Mouse (Mus musculus): ENCODE results near the gene Cldn15.
"Not testable (repeated sequence)": the region's sequence is repeated elsewhere in the genome, so short reads cannot be mapped to it uniquely, and the experiment has no call there.

Gene Cldn15

DNA sequence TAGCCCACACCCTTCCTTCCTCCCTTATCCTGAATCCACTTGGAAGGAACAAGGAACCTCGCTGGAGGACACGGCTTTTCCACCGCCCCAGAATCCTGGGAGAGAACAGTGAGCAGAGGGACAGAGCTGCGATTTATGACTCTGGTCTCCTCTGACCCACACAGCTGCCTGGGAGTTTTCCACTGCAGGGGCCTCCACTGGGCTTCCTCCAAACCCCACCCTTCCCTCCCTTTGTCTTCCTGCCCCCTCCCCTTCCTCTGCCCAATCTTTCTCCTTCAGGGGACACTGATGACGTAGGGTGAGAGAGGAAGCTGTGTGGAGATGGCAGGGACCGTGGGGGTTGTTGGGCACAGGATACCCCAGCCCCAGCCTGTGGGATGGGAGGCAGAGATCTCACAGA, at the start of gene Cldn15:
TSS of gene Cldn15 (plus strand) at position 286 of the 400 bp plus-strand sequence.
- ATAC-seq (ENCODE audit: low TSS enrichment) = no peak

DNA sequence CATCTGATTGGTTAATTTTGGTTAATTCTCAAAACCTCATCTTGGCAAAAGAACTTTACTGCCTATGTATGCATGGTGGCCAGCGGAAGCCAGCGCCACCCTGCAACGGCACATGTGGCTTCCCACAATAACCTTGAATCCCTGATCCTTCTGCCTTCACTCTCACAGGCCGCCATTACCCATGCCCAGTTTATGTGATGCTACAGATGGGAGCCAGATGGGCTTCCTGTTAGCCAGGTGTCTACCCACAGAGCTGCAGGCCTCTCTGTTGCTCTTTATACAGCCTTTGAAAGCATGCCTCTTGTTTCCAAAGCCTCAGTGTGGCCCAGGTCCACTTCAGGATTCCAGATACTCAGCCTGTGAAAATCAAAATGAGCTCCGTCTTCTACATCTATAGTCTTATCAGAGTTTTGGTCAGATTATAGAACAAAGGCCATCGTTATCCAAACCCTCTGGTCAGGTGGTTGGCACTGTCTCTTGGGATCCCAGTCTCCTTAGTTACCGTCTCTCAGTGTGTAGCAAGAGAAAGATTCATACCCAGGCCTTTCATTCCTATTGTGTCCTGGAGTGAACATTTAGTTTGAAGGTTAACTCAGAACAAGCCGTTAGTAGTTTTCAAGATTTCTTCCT, 48.7 kb upstream of the Cldn15 start:
- ATAC-seq (ENCODE audit: low TSS enrichment) = no peak

DNA sequence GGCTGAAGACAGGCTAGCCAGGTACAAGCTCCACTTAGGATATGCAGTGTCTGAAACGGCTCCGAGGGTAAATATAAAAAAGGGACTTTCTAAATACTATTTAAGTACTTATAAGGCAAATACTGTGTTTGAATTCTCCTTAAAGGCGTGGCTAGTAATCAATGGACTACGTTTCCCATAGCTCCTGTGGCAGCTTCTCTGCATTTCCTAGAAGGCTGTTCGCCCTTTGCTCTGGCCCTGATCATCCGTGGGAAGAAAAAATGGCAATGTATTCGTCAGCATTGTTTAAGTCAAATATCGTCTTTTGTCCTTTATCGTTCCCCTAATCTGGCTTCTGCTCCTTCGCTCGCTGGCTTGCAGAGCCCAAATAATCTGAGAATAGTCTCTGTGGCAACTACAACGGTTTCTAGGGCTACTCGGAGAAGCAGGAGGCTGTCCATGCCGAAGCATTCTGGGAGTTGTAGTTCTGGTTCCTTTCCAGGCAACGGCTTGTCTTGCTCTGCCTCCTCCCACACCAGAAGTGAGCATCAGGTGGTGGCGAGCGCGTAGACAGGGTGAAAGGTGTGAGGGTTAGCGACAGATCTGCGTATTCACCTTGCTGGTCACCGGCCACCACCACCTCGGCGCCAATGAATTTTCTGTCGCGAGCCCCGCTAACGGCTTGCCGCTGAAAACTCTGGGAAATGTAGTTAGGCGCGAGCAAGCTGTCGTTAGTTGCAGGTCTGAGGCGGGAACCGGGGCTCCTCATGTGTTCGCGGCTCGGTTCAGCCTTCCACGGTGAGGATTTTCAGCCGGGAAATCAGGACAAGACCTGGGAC, 47.6 kb upstream of the Cldn15 start:
- peak; percentile 92 for ATAC-seq (ENCODE audit: low TSS enrichment)

DNA sequence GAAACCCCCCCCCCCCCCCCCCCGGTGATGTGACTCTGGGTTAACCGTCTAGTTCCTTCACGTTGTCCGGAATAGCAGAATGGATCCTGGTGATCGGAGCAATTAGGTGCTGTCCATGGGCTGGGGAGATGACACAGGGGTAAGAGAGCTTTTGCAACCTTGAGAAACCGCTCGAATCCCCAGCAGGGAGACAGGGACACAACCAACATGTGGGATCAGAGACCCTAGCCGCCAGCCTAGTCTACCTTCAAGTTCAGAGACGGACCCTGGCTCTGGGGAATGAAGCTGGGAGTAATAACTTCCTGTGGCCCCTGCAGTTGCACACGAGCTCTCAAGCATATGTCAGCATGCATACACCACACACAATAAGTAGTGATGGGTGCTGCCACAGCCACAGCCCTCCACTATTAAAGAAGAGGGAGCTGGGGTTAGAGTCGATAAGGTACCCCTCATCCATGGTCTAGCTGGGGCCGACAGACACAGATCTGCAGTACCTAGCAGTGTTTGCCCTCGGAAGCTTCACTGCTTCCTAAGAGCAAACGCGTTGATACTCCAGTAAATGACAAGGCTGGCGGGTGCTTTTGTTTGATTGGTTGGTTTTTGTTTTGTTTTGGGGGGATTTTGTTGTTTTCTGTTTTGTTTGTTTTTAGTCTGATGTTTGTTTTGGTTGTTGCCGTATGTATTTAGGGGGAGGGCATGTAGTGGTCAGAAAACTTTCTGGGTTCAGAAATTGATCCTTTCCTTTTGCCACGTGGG, 46.7 kb upstream of the Cldn15 start:
- 0 out of 2 replicates have a peak, but pooled peaks have one; percentile 5 for ATAC-seq (ENCODE audit: low TSS enrichment)

DNA sequence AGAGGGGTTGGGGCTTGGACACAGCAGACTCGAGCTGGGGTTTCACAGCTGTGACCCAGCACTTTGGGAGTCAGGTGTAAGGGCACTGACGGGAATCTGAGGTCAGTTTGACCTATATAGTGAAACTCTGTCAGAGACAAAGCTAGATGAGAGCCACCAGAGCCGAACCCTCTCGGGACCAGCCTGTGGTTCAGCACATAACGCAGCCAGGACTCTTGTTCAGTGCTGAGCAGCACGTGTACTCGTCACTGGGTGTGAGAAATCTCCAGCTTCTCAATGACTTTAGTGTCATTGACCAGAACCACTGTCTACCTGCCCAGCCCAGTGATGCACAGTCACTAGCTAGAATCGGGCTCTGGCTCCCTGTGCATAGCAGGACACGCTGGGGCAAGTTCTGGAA, 43.6 kb upstream of the Cldn15 start:
- no peak for ATAC-seq (ENCODE audit: low TSS enrichment)

DNA sequence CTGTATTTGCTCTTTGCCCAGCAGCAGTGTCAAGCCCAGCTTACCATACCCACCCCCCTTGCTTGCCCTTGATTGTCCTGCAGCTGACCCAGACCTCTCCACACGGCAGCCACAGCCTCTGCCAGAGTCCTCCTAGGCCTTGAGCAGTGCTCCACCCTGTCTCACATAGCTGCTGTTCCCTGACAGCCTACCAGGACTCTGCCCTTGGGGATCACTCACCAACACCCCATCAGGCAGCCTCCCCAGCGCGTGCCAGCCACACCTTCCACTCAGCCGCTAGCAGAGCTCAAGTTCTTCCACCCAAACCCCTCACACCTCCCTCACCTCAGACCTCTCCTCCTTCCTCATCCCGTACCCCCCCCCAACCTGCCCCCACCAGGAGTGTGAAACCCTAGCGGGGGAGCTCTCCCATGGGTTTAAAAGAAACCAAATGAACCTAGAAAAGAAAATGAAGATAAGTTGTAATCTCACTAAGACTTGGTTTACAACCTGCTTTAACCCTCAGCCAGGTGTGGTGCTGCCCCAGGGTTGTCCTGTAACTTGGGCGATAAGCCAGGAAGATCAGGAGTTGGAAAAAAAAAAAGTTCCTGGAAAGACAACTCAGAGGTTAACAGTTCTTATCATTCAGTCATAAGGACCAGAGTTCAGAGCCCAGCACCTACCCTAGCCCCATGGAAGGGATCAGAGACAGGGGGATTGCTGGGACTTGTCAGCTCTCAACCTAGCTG, 42.5 kb upstream of the Cldn15 start:
- no peak for ATAC-seq (ENCODE audit: low TSS enrichment)

DNA sequence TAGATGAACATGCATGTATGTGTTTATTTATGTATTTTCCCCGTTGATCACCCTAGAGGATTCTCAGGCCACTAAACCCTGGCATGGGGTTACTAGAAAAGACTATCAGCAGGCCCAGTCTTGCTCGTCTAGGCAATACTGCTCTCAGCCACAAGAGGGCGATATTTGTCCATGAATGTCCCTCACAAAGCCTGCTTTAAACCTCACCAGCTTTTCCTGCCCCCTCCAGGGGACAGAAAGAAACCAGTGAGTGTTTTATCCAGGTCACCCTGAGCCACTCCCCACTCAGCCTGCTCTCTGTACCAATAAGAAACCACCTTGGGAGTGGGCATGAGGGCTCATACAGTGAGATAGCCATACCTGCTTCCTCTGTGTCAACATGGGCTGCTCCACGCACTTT, 37.3 kb upstream of the Cldn15 start:
- peak; percentile 84 for ATAC-seq (ENCODE audit: low TSS enrichment)

DNA sequence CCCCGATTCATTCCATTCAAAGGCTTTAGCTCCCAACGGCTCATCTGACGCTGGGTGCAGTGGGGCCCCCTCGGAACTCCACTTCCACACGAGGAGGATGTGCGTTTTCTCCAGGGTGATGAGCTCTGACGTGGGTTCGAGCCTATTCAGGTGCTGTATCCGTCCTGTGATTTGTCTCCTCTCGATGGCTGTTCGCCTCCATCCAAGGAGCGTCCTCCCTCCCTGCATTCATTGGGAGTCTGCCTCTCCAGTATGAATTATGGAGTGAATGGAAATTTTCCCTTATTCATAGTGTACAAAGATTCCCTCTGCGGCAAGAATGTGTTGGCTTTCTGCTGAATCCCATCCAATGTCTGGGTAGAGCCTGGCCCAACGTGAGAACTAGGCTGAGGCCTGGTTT, 34.5 kb upstream of the Cldn15 start:
- ATAC-seq (ENCODE audit: low TSS enrichment) = peak; percentile 48; the same call in 1 of the 2 replicates

DNA sequence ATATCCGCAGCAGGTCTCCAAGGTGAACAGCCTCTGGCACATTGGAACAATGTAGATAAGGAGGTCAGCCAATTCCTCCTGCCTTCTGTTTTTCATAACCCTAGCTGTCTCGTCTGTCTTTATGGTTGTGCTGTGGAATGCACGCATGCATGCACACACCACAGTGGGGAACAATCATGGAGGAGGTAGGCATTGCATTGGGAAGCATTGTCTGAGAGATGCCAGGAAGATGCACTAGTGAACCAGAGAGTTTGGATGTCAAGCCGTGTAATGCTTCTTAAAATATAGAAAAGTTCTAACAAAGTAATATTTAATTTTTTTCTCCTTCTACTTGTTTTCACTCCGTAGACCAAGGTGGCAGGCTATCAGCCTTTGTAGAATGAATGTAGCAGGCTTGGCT, 33.5 kb upstream of the Cldn15 start:
- no peak for ATAC-seq (ENCODE audit: low TSS enrichment)

DNA sequence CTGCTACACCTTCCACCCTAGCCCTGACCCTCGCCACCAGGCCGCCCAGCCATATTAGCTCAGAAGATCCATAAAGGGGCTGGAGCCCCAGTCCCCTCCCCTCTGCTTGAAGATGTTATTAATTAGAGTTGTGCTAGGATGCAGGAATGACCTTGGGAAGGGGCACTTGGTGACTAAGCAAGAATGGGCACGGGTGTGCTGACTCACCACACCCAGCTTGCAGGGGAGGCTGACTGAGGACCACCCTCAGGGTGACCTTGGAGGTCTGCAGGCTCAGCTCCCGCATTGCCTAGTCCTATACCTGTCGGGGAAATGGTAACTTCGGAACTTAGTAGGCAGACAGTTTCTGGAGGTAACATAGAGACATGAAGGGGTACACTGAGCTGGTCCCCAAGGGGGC, 32.5 kb upstream of the Cldn15 start:
- ATAC-seq (ENCODE audit: low TSS enrichment) = no peak

DNA sequence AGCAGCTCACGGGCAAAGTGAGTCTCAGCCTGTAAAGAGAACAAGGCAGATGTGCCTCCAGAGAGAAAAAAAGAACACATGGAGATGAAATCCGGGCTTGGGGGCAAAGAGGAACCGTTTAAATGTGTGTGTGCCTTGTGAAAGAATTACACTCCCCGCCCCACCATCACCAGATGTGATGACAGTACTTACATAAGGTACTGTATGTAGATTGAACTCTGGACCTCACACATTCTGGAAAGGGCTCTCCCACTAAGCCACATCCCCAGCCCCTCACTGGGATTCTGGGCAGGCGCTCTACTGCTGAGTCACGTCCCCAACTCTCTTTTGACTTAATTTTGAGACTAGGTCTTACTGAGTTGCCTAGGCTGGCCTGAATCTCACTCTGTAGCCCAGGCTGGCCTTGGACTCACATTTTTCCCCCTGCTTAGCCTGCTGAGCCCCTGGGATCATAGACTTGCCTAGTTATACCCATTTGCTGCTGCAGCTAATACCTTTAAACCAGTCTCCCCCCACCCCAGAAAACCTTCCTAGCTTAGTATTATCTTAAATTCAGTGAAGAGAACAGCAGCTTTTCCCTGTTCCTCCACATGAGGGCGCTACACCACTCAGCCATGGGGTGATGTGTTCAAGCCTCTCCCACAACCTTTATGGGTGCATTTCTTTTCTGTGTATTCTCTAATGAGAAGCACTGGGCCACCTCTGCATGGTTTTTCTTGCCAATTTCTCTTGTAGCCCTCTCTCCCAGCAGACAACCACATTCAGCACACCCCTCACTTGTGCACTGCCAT, 30.3 kb upstream of the Cldn15 start:
- ATAC-seq (ENCODE audit: low TSS enrichment) = no peak

DNA sequence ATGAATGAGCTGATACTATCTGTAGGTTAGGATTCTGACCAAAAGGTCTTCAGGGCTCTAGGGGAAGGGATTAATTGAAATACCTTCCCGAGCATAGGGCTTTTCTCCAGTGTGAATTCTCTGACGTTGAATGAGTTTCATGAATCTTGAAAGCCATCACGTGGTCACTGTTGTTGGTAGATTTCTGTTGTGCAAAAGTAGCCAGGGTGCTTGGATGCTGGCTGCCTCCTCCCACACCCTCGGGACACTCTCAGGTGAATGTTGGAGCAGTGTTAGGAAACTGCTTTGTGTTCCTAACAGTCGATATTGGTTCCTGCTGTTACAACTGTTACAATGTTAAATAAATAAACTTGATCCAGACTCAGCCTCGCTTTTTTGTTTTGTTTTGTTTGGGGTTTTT, 29.7 kb upstream of the Cldn15 start:
- ATAC-seq (ENCODE audit: low TSS enrichment) = no peak

DNA sequence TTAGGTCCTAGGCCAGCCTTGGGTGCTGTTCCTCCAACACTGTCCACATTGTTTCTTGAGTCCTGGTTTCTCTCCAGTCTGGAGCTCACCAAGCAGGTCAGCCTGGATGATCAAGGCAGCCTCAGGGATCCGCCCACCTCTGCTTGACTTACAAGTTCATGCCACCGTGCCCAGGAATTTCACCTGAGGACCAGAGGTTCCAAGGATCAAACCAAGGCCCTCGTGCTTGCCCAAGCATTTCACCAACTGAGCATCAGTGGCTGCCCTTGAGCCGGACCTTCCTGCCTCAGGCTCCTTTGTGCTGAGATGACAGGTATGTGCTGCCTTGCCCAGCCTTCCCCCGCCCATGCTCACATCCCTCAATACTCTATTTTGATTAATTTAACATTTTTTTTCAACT, 28.8 kb upstream of the Cldn15 start:
- ATAC-seq (ENCODE audit: low TSS enrichment) = no peak

DNA sequence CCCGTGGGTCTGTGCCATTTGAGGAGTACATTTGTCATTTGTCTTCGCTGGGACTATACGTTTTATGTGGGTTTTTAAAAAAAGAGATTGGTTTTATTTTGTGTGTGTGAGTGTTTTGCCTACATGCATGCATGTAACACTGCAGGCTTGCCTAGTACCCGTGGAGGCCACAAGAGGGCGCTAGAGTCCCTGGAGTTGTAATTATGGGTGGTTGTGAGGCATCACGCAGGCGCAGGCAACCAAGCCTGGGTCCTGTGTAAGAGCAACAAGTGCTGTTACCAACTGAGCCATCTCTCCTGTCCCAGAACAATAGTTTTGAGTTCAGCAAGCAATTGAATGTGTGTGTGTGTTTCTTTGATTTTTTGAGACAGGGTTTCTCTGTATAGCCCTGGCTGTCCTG, 27.1 kb upstream of the Cldn15 start:
- no peak for ATAC-seq (ENCODE audit: low TSS enrichment)

DNA sequence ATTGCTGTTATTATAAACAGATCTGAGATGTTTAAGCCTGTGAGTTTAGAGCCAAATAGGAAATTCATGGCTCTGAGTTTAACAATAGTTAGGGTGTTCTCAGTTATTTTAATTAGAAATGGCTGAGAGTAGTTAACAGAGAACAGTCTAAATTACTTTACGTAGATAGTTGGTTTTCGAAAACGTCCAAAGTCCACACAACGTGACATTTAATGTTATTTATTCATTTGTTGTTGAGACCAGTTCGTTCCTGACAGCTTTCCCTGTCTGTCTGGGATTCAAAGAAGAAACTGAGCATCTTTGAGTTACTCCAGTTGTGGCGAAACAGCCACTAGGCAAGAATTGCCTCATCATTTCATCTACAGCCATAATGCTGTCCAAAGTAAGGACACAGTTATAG, 26.4 kb upstream of the Cldn15 start:
- not testable (repeated sequence) for ATAC-seq (ENCODE audit: low TSS enrichment)

DNA sequence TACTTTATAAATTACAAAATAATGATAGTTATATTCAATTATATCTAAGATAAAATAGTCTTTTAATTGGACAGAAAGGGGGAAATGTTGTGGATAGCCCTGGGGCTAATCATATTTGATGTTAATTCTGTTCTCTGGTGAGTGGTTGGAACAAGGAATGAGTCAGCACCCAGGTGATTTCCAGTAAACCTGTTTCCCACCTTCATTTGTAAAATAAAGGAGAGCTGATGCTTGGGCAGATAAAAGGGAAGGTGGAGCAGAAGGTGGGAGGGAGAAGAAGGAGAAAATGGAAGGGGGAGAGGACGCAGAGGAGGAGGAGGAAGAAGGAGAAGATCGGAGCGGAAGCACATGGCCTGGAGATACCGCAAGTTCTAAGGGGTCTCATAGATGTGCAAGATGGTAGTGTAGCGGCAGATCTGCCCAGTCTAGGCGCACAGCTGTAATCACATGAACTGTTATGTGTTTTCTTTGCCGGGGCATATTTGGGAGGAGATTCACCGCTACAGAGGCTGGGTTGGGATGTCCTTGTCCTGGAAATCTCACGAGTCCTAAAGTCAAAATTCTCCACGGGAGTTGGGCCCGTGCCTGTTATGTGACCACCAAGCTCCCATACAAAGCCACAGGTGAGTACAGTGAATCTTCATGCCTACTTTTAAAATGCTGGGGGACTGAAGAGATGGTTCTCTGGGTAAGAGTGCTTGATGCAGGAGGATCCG, 25.4 kb upstream of the Cldn15 start:
- no peak for ATAC-seq (ENCODE audit: low TSS enrichment)

DNA sequence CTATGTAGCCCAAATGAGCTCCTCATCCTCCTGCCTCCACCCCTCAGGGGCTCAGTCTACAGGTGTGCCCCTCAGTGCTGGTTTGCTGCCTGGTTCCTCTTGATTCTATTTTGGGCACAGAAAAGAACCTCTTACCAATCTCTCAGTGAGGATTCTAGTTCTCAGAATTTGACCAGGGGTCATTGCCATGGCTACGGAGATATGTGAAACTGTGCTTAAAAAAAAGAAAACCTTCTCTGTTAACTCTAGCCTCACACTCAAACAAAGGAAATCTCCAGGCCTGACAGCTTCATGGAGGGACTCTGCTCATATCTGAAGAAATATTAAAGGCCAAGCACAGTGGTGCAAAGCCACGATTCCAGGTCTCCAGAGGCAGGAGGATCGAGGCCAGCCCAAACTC, 23.6 kb upstream of the Cldn15 start:
- ATAC-seq (ENCODE audit: low TSS enrichment) = no peak

DNA sequence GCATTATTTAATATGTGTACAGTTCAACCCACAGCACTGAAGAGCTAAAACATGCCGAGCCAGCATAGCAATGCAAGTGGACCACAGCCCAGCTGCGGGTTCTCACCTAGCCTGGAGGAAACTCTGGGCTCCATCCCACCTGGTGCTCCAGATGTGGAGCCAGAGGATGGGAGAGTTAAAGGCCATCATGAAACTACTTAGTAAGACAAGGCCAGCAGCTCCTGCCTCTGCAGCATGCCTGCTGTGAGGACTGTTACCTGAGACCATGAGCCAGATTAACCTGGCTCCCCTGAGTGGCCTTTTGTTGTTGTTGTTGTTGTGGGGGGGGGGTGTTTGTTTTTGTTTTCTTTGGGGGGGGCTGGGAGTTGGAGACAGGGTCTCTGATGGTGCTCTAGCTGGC, 23.0 kb upstream of the Cldn15 start:
- no peak for ATAC-seq (ENCODE audit: low TSS enrichment)

DNA sequence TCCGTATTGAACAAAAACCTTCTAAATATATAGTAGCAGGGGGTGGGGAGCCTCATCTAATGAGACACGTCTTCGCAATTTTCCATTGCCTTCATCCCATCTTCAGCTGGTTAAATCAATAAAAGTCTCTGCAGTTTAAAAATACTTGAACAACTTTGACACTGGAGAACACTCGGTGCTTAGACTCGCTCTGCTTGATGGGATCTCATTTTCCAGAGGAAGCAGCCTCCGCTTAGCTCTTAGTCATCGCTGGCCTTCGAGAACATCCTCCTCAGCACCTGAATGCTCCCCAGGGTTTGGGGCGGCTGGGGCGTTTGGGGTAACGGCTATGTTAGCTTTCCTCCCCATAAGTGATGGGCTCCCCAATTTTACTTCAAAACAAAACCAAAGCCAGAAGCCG, 21.3 kb upstream of the Cldn15 start:
- ATAC-seq (ENCODE audit: low TSS enrichment) = peak; percentile 77; the same call in 1 of the 2 replicates

DNA sequence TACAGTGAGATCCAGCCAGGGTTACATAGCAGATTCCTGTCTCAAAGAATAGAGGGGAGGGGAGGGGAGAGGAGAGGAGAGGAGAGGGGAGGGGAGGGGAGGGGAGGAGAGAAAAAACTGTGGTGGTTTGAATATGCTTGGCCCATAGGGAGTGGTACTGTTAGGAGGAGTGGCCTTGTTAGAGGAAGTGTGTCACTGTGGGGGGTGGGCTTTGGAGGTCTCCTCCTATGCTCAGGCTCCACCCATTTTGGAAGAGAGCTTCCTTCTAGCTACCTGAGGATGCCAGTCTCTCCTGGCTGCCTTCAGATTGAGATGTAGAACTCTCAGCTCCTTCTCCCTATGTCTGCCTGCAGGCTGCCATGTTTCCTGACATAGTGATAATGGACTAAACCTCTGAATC, 18.5 kb upstream of the Cldn15 start:
- ATAC-seq (ENCODE audit: low TSS enrichment) = no peak
